Mouse (Mus musculus) bone marrow macrophage, adult 2 months (primary cell): ENCODE measurements around the gene Hcrtr1.

Experiments
- CTCF ChIP-seq: IDR thresholded peaks from 2 replicates; pipeline ENCODE4 v1.5.1; 2012; ENCODE audit warnings: low read depth, mild to moderate bottlenecking, low read length, moderate library complexity
- POLR2A ChIP-seq: IDR thresholded peaks from 2 replicates; pipeline ENCODE4 v1.6.1; 2012; ENCODE audit warnings: mild to moderate bottlenecking, low read depth, low read length, borderline replicate concordance

GRCm38 (mm10) chr4:130173911-130174311 lies 34.8 kb upstream of the Hcrtr1 start:
- TF ChIP-seq CTCF (no peak), POLR2A (no peak)
